Mouse (Mus musculus): Measurements from ENCODE around the gene Frmd4a.

GRCm38 (mm10) chr2:4137493-4137892 is 120.0 kb downstream of the Frmd4a start:
- no peak for TF ChIP-seq CTCF (IDR thresholded peaks at IDR 0.05; ENCODE audit: extremely low read depth, insufficient read length, insufficient replicate concordance, low read depth, low read length)
- no peak for TF ChIP-seq POLR2A (IDR thresholded peaks at IDR 0.05; ENCODE audit: low read depth, low read length)
